Mouse (Mus musculus) heart, embryonic 14.5 days (tissue): ENCODE measurements at regions not wholly inside any gene's neighbourhood (a gene's known extent, or its start where the extent isn't known, plus 50 kb on each side); places are given as distances from the start of the nearest gene placed in this dataset.

Source experiments
- ATAC-seq: fragments of 200-750 bp; cut with Nextera tagmentation; 2 replicates; pipeline ENCODE4 v1.8.0; 2017; ENCODE audit warnings: low read depth, moderate TSS enrichment; ENCODE audit not compliant: insufficient number of reproducible peaks, insufficient read depth, low FRiP score
- H3K27ac ChIP-seq, 2 experiments: fragments of 200-500 bp in 1 of 2; fragments of 300-500 bp in 1 of 2; sonication (generic) in 1 of 2; replicated peaks in 1 of 2; 2 replicates each; pipeline ENCODE4 v1.5.1; 2012 to 2014; ENCODE audit warnings: low read depth in 2 of 2, low read length in 2 of 2, control low read depth in 1 of 2, mild to moderate bottlenecking in 1 of 2, mixed read lengths in 1 of 2; ENCODE audit not compliant: control insufficient read depth in 1 of 2, insufficient read depth in 1 of 2
- H3K27me3 ChIP-seq: fragments of 300-500 bp; sonication (generic); 2 replicates; pipeline ENCODE4 v1.6.1; 2014; ENCODE audit warnings: mild to moderate bottlenecking, low read length, control low read depth; ENCODE audit not compliant: control insufficient read depth, insufficient read depth
- H3K36me3 ChIP-seq: fragments of 300-500 bp; sonication (generic); 2 replicates; pipeline ENCODE4 v1.6.1; 2014; ENCODE audit warnings: mild to moderate bottlenecking, control low read depth, low read length, mixed read lengths; ENCODE audit not compliant: control insufficient read depth, insufficient read depth
- H3K4me1 ChIP-seq, 2 experiments: fragments of 200-500 bp in 1 of 2; fragments of 300-500 bp in 1 of 2; sonication (generic) in 1 of 2; 2 replicates each; pipeline ENCODE4 v1.6.1; 2012 to 2014; ENCODE audit warnings: low read length in 2 of 2, control low read depth in 1 of 2, mixed read lengths in 1 of 2; ENCODE audit not compliant: control insufficient read depth in 2 of 2, insufficient read depth in 2 of 2
- H3K4me2 ChIP-seq: fragments of 300-500 bp; sonication (generic); 2 replicates; pipeline ENCODE4 v1.6.1; 2014; ENCODE audit warnings: mild to moderate bottlenecking, low read length
- H3K4me3 ChIP-seq, 2 experiments: fragments of 200-500 bp in 1 of 2; fragments of 300-500 bp in 1 of 2; sonication (generic) in 1 of 2; 2 replicates each; pipeline ENCODE4 v1.5.1; 2012 to 2014; ENCODE audit warnings: low read length in 2 of 2, mild to moderate bottlenecking in 2 of 2, control low read depth in 1 of 2, low read depth in 1 of 2, moderate library complexity in 1 of 2; ENCODE audit not compliant: control insufficient read depth in 1 of 2, insufficient read depth in 1 of 2
- H3K9ac ChIP-seq: fragments of 300-500 bp; sonication (generic); 2 replicates; pipeline ENCODE4 v1.6.1; 2014; ENCODE audit warnings: mild to moderate bottlenecking, low read length
- H3K9me3 ChIP-seq: fragments of 300-500 bp; sonication (generic); 2 replicates; pipeline ENCODE4 v1.6.1; 2016; ENCODE audit warnings: low read length, control low read depth; ENCODE audit not compliant: control insufficient read depth
- WGBS: fragments of 180-500 bp; shearing (Covaris S2); extraction: QIAGEN DNeasy Blood & Tissue Kit; methylation state at CpG from one replicate; pipeline ENCODE4 v1.1.7; 2014; 5-methylcytosine and 5-hydroxymethylcytosine counted together

DNA sequence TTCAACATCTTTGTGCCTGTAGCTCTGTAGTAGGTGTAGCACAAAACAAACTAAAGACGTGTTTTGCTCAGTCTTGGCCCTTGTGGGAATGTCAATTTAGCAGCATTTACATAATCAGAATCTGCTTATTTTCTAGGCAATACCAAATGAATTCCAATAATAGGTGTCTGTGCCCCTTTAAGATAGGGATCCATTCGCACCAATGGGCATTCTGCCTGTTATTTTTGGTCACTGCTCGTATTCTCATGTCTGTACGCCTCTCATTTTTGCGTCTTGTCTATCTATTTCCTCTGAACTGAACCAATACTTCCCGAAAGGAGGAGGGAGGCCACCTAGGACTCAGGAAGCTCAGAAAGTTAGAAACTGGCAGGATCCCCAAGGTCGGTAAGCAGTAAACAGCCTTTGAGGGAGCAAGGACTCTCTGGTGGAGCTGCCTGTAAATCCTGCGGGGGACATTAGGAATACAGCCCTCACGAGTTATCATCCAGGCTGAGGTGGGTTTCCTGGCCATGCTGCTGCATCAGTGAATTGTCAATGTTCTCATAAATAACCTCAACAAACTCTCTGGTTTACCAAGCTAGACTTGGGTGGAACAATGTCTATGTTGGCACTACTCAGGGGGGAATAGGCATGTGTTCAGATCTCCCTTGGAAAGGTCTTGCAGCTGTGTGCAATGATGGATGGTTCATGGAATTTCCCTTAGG, 86.5 kb upstream of the 1700025G04Rik start:
- WGBS, result 75% methylated on average over 9 of the region's 9 CpGs
- Histone ChIP-seq H3K9ac (no peak overlapping the region), H3K4me1 (no peaks in the 10 kb centered on the region), H3K4me3 (no peak overlapping the region), H3K4me2 (no peak overlapping the region), H3K36me3 (no peaks in the 10 kb centered on the region), H3K27ac (no peak overlapping the region), H3K9me3 (no peaks in the 10 kb centered on the region), H3K27me3 (no peaks in the 10 kb centered on the region)
- no peak for ATAC-seq

DNA sequence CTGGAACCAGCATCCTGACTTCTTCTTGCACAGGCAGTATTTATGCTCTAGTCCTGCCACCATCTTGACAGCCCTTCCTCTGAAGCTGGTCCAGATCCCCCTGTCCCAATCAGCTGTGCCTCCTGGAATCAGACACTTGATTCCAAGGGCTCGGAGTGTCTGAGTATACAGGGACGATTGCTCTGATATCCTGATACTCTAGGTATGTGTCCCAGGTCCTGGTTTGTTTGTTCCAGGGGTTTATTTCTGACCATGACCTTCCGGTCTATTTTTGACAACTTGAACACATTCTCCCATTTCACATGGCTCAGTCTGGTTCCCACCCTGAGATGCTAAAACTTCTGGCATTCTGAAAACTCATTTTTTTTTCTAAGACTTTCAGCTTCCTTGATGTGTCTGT, 85.8 kb upstream of the 1700025G04Rik start:
- no peaks in the 10 kb centered on the region for H3K27me3 ChIP-seq
- no peak overlapping the region for H3K4me2 ChIP-seq
- H3K9me3 ChIP-seq, result no peaks in the 10 kb centered on the region
- no peak overlapping the region for H3K9ac ChIP-seq
- ATAC-seq, result no peak
- no peaks in the 10 kb centered on the region; a peak in 1 of 4 replicates for H3K4me1 ChIP-seq
- H3K27ac ChIP-seq, result no peak overlapping the region
- H3K4me3 ChIP-seq, result no peak overlapping the region
- WGBS, result 43% methylated on average over 3 of the region's 3 CpGs
- no peaks in the 10 kb centered on the region for H3K36me3 ChIP-seq

DNA sequence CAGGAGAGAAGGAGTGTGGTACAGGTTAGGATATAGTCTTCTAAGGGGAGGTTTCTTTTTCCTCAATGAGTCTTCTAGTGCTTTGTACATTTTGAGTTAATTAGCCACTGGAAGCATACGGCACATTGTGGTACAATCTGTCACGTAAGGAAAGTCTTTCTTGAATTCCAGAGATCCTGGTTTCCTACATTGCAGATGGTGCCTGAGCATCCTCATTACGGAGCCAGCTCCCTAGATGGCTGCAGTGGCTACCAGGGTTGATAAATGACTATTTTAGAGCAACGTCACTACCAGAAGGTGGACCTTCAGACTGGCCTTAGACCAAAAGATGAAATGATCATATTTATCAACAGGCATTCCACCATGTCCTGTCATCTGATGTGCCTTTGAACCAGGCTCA, 84.5 kb upstream of the 1700025G04Rik start:
- Histone ChIP-seq H3K4me2 (no peak overlapping the region), H3K9ac (no peak overlapping the region), H3K4me1 (no peaks in the 10 kb centered on the region; a peak in 1 of 4 replicates), H3K36me3 (no peaks in the 10 kb centered on the region), H3K4me3 (no peak overlapping the region), H3K27me3 (no peaks in the 10 kb centered on the region), H3K9me3 (no peaks in the 10 kb centered on the region), H3K27ac (no peak overlapping the region)
- ATAC-seq, result no peak
- WGBS, result 90% methylated on average over 4 of the region's 4 CpGs

DNA sequence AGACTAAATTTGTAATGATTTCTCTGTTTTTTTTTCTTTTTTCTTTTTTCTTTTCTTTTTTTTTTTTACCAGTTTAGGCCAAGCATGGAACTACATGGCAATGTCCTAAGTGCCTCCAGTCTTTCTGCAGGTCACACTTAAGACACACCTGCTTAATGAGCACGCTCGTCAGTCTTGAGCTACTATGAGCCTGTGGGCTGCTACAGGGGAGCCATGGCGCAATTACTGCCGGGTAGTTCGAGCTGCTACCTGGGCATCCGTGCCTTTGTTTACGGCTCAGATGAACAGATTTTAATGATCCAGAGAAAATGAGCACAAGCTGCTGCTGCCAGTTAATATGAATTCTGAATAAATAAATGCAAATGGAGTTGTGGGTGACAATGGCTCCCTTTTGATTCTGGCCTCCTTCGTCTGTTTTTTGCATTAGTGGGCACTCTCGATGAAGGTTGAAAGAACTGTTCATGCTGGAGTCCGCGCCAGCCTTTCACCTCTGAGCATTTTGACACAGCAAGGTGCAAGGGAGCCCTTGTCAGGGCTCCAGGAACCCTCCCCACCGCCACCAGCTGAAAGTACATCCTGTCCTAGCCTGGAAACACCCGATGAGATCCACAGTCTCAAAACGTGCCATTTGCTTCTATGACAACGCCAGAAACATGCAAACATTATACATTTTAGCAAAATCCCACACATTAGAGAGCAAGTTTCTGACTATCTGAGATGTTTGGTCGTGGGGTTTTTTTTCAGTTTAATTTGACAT, 81.3 kb upstream of the 1700025G04Rik start:
- Histone ChIP-seq H3K4me1 (peaks cover 8 to 10% of the 10 kb centered on the region in 2 experiments), H3K4me3 (no peak overlapping the region), H3K36me3 (no peaks in the 10 kb centered on the region), H3K27me3 (no peaks in the 10 kb centered on the region), H3K9ac (no peak overlapping the region), H3K27ac (no peak overlapping the region), H3K4me2 (no peak overlapping the region), H3K9me3 (no peaks in the 10 kb centered on the region)
- no peak for ATAC-seq
- WGBS, result 83% methylated on average over 16 of the region's 16 CpGs

DNA sequence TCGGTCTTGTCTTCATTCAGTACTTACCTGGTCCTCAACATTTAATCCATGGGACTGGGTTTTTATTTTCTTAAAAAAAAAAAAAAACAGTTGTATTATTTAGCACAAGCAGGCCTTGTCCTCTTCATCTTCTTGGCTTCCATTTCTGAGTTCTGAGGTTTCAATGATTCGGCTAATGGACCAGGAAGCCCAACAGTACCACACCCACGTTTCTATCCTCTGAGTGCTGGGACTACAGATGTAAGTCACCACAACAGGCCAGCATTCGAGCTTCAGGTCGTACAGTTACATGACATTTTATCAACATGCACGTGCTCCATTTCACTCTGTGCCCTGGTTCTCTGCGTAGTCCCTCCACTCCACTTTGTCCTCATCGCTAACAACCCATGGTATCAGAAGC, 80.7 kb upstream of the 1700025G04Rik start:
- Histone ChIP-seq H3K27ac (no peak overlapping the region), H3K4me2 (no peak overlapping the region), H3K9me3 (no peaks in the 10 kb centered on the region), H3K4me1 (peaks cover 8 to 10% of the 10 kb centered on the region in 2 experiments), H3K4me3 (no peak overlapping the region), H3K27me3 (no peaks in the 10 kb centered on the region), H3K9ac (no peak overlapping the region), H3K36me3 (no peaks in the 10 kb centered on the region)
- ATAC-seq, result no peak
- WGBS, result 75% methylated on average over 8 of the region's 8 CpGs

DNA sequence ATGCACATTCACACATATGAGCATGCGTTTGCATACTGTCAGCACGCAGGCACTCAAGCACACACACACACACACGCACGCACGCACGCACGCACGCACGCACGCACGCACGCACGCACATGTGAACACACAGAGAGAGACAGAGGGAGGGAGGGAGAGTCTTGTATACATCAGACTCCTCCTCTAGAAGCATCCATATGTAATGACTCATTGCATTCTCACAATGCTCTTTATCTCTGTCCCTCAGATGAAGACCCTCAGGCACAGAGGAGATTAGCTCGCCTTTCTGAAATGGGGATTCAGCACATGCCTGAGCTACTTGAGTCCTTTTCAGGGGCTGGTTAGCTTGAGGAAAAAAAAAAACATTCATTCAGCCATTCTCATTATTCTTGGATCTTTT, 79.6 kb upstream of the 1700025G04Rik start:
- H3K4me3 ChIP-seq, result no peak overlapping the region
- WGBS, result 94% methylated on average over 14 of the region's 14 CpGs
- H3K27ac ChIP-seq, result no peak overlapping the region
- no peaks in the 10 kb centered on the region for H3K27me3 ChIP-seq
- no peaks in the 10 kb centered on the region for H3K36me3 ChIP-seq
- H3K9me3 ChIP-seq, result no peaks in the 10 kb centered on the region
- H3K4me2 ChIP-seq, result no peak overlapping the region
- no peak overlapping the region for H3K9ac ChIP-seq
- peaks cover 16 to 20% of the 10 kb centered on the region in 2 experiments for H3K4me1 ChIP-seq
- no peak for ATAC-seq

DNA sequence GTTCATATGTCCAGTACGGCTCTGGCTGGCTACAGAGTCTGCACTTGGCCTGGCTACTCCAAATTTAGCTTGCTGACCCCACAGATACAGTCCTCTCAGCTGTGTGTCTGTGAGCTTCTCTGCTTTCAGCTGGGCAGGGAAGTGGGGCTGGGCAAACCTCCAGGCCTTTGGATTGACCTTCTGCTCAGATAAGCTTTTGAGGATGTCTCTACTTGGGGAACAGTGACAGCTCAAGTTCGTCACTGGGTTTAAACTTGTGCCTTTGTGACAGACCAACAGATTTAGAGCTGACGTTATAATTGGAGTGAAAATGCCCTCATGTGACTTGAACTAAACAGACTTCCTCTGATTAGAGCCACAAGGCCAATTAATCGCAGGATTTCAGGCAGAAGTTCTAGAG, 78.4 kb upstream of the 1700025G04Rik start:
- peak; percentile 50; the same call in 1 of the 2 replicates for ATAC-seq
- H3K27ac ChIP-seq, result peak overlapping the region; percentile 59 to 63
- WGBS, result 12% methylated on average over 4 of the region's 4 CpGs

More for the DNA sequence above, 78.4 kb upstream of the 1700025G04Rik start:
- Histone ChIP-seq H3K4me3 (no peak overlapping the region), H3K9me3 (no peaks in the 10 kb centered on the region), H3K9ac (peak overlapping the region; percentile 17; the same call in 1 of the 2 replicates), H3K4me1 (peaks cover 18 to 25% of the 10 kb centered on the region in 2 experiments), H3K27me3 (no peaks in the 10 kb centered on the region), H3K36me3 (no peaks in the 10 kb centered on the region), H3K4me2 (0 out of 2 replicates have a peak overlapping the region, but pooled peaks have one; percentile 1)
